Mouse (Mus musculus): ENCODE data around the gene Pdxp.

DNA sequence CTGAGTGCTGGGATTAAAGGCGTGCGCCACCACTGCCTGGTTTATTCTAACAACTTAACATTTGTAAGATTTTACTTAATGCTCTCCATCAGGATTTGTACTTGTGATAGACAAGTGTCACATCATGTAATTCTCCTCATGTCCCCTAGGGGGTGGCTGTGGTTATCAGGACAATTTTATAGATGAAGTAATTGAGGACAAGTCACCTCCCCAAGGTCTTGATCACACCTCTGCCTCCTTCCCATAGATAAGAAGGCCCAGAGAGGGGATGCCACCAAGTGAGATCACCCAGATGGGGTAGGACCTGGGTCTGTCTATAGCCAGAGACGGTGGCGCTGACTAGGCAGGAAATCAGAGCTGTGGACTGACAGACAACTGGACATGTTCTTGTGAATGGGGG, 42.6 kb downstream of the Pdxp start:
- peak; percentile 67 for TF ChIP-seq CTCF (IDR thresholded peaks at IDR 0.05; ENCODE audit: low read depth)
- TF ChIP-seq EP300 (IDR thresholded peaks at IDR 0.05; ENCODE audit: low read depth), result no peak

Data from liver, postnatal 0 days (tissue).